ENCODE assay signal across 8 mouse cellular contexts in genomic region chr10:29361464-29362196, GRCm38 (mm10). TPM values are rescaled to one million over a fixed set of nuclear protein-coding genes. Genes with fewer than 3 reads are reported as not detected.
DNase-seq lines count a peak whose midpoint lies in the region; ATAC-seq and TF ChIP-seq lines count a peak whose summit lies in the region.

No protein-coding gene starts in this region.

- peak; percentile 59 for DNase-seq in 3T3-L1 (ENCODE audit: low read depth, low spot score)
- DNase-seq in adrenal gland, postnatal 36 days = peak; percentile 91 to 95
- DNase-seq in heart, adult 18-20 months = peak; percentile 91 to 93
- peak; percentile 93 for DNase-seq in kidney, adult 2 months
- DNase-seq in limb, embryonic 11.5 days (ENCODE audit: low spot score) = peak; percentile 88

- H3K27ac ChIP-seq in embryonic facial prominence, embryonic 12.5 days = peak overlapping the region; percentile 98
- H3K27ac ChIP-seq in kidney, adult 2 months (ENCODE audit: insufficient read depth, low read depth, low read length) = peak overlapping the region; percentile 89
- peak overlapping the region; percentile 91 for H3K27ac ChIP-seq in limb, embryonic 11.5 days (replicated peaks; ENCODE audit: low read depth, low read length)
- H3K27ac ChIP-seq in midbrain, embryonic 13.5 days = peak overlapping the region; percentile 100
- H3K27ac ChIP-seq in small intestine, adult 2 months (ENCODE audit: insufficient read depth, low read depth, low read length) = peak overlapping the region; percentile 93

- H3K4me2 ChIP-seq in embryonic facial prominence, embryonic 12.5 days (replicated peaks) = peak overlapping the region; percentile 71
- H3K4me2 ChIP-seq in limb, embryonic 11.5 days (ENCODE audit: low read depth, severe bottlenecking) = peak overlapping the region; percentile 59
- H3K4me2 ChIP-seq in midbrain, embryonic 13.5 days (replicated peaks) = peak overlapping the region; percentile 71

- peak overlapping the region; percentile 97 for H3K9ac ChIP-seq in embryonic facial prominence, embryonic 12.5 days
- peak overlapping the region; percentile 97 for H3K9ac ChIP-seq in limb, embryonic 11.5 days (ENCODE audit: low read length)
- peak overlapping the region; percentile 90 for H3K9ac ChIP-seq in midbrain, embryonic 13.5 days (replicated peaks)

- no peaks in the 10 kb centered on the region for H3K9me3 ChIP-seq in embryonic facial prominence, embryonic 12.5 days
- H3K9me3 ChIP-seq in limb, embryonic 11.5 days (ENCODE audit: control insufficient read depth, low read length) = no peaks in the 10 kb centered on the region
- H3K9me3 ChIP-seq in midbrain, embryonic 13.5 days = no peaks in the 10 kb centered on the region

- no peaks in the 10 kb centered on the region for H3K36me3 ChIP-seq in embryonic facial prominence, embryonic 12.5 days
- H3K36me3 ChIP-seq in kidney, adult 2 months (ENCODE audit: control insufficient read depth, insufficient read depth, low read length) = no peaks in the 10 kb centered on the region
- no peaks in the 10 kb centered on the region for H3K36me3 ChIP-seq in limb, embryonic 11.5 days (ENCODE audit: control insufficient read depth, insufficient read depth, low read length)
- no peaks in the 10 kb centered on the region for H3K36me3 ChIP-seq in midbrain, embryonic 13.5 days
- H3K36me3 ChIP-seq in small intestine, adult 2 months (ENCODE audit: control insufficient read depth, insufficient read depth, low read length) = 0 out of 2 replicates have a peak, but pooled peaks cover under 1% of the 10 kb centered on the region

- peak; percentile 54 for TF ChIP-seq POLR2A in kidney, adult 2 months (IDR thresholded peaks at IDR 0.05; ENCODE audit: low read depth, low read length)
- peak; percentile 88; the same call in 1 of the 2 replicates for TF ChIP-seq POLR2A in small intestine, adult 2 months (IDR thresholded peaks at IDR 0.05; ENCODE audit: low read depth, low read length)

- no peaks in the 10 kb centered on the region for H3K27me3 ChIP-seq in embryonic facial prominence, embryonic 12.5 days
- H3K27me3 ChIP-seq in kidney, adult 2 months (replicated peaks; ENCODE audit: control insufficient read depth, insufficient read depth, low read length) = no peaks in the 10 kb centered on the region
- no peaks in the 10 kb centered on the region for H3K27me3 ChIP-seq in limb, embryonic 11.5 days (ENCODE audit: control insufficient read depth, insufficient read depth, low read length)
- no peaks in the 10 kb centered on the region for H3K27me3 ChIP-seq in midbrain, embryonic 13.5 days
- H3K27me3 ChIP-seq in small intestine, adult 2 months (ENCODE audit: control insufficient read depth, insufficient read depth, low read length) = no peaks in the 10 kb centered on the region

- H3K4me1 ChIP-seq in embryonic facial prominence, embryonic 12.5 days = peaks cover 15% of the 10 kb centered on the region
- peaks cover 8% of the 10 kb centered on the region for H3K4me1 ChIP-seq in kidney, adult 2 months (ENCODE audit: control insufficient read depth, insufficient read depth, low read length)
- H3K4me1 ChIP-seq in limb, embryonic 11.5 days (ENCODE audit: control insufficient read depth, insufficient read depth, low read length) = peaks cover 6% of the 10 kb centered on the region; the same call in 1 of the 2 replicates
- H3K4me1 ChIP-seq in midbrain, embryonic 13.5 days (replicated peaks) = peaks cover 42% of the 10 kb centered on the region
- H3K4me1 ChIP-seq in small intestine, adult 2 months (ENCODE audit: control insufficient read depth, insufficient read depth, insufficient read length, low read length) = peaks cover 4% of the 10 kb centered on the region; the same call in 1 of the 2 replicates

- TF ChIP-seq CTCF in kidney, adult 2 months (conservative IDR thresholded peaks at IDR 0.05; ENCODE audit: insufficient read depth, insufficient read length, low read depth, low read length) = no peak
- TF ChIP-seq CTCF in small intestine, adult 2 months (IDR thresholded peaks at IDR 0.05; ENCODE audit: extremely low read depth, insufficient read length, insufficient replicate concordance, low read depth, low read length) = no peak

- peak; percentile 96 for ATAC-seq in embryonic facial prominence, embryonic 12.5 days (ENCODE audit: insufficient number of reproducible peaks, insufficient read depth, low FRiP score, low TSS enrichment)
- ATAC-seq in limb, embryonic 11.5 days (ENCODE audit: insufficient number of reproducible peaks, low FRiP score, low TSS enrichment, low read depth) = peak; percentile 97
- ATAC-seq in midbrain, embryonic 13.5 days = peak; percentile 98

- under 1% methylated on average over 68 of the region's 100 CpGs for WGBS in embryonic facial prominence, embryonic 12.5 days
- under 1% methylated on average over 96 of the region's 100 CpGs for WGBS in kidney, adult 2 months
- 0% methylated on average over 51 of the region's 100 CpGs for WGBS in limb, embryonic 11.5 days
- WGBS in midbrain, embryonic 13.5 days = under 1% methylated on average over 75 of the region's 100 CpGs
- WGBS in small intestine, adult 2 months = under 1% methylated on average over 95 of the region's 100 CpGs

- H3K4me3 ChIP-seq in embryonic facial prominence, embryonic 12.5 days = peak overlapping the region; percentile 74
- peak overlapping the region; percentile 96 for H3K4me3 ChIP-seq in kidney, adult 2 months (ENCODE audit: insufficient read depth, low read depth, low read length)
- peak overlapping the region; percentile 80 for H3K4me3 ChIP-seq in limb, embryonic 11.5 days (ENCODE audit: low read depth, low read length)
- H3K4me3 ChIP-seq in midbrain, embryonic 13.5 days (replicated peaks) = peak overlapping the region; percentile 91
- H3K4me3 ChIP-seq in small intestine, adult 2 months (ENCODE audit: low read depth, low read length) = peak overlapping the region; percentile 93

RNA-seq across cellular contexts. Expression of gene Rnf146, which starts 0.6 kb away (rescaled TPM):
- 10 to 100 TPM; 52.0 to 52.3 TPM for total RNA-seq in adrenal gland, postnatal 36 days (2021)
- polyA plus RNA-seq in embryonic facial prominence, embryonic 12.5 days (2016; fragmentation: Nextera tagmentation; extraction: Ambion mirVana) = 49.6 and 51.9 TPM in 2 replicates
- 10 to 100 TPM; 59.8 to 63.8 TPM for total RNA-seq in heart, adult 18-20 months (2021)
- 20.5 and 23.6 TPM in 2 replicates for polyA plus RNA-seq in kidney, adult 2 months (2012; rRNA removed)
- 53.2 and 57.2 TPM in 2 replicates for polyA plus RNA-seq in limb, embryonic 11.5 days (2014; fragmentation: Nextera tagmentation; extraction: Ambion mirVana)
- 93.3 and 106 TPM in 2 replicates for polyA plus RNA-seq in midbrain, embryonic 13.5 days (2015; fragmentation: Nextera tagmentation; extraction: Ambion mirVana)
- 4.3 and 9.1 TPM in 2 replicates for polyA plus RNA-seq in small intestine, adult 2 months (2012; rRNA removed)

RNA-seq across cellular contexts. Expression of gene Echdc1, which starts 48.7 kb away (rescaled TPM):
- total RNA-seq in adrenal gland, postnatal 36 days (2021) = 100 to 1,000 TPM; 131 to 149 TPM
- 17.2 and 19.7 TPM in 2 replicates for polyA plus RNA-seq in embryonic facial prominence, embryonic 12.5 days (2016; fragmentation: Nextera tagmentation; extraction: Ambion mirVana)
- 10 to 100 TPM; 48.2 to 56.6 TPM for total RNA-seq in heart, adult 18-20 months (2021)
- polyA plus RNA-seq in kidney, adult 2 months (2012; rRNA removed) = 15.3 and 24.4 TPM in 2 replicates
- polyA plus RNA-seq in limb, embryonic 11.5 days (2014; fragmentation: Nextera tagmentation; extraction: Ambion mirVana) = 19.7 and 22.5 TPM in 2 replicates
- polyA plus RNA-seq in midbrain, embryonic 13.5 days (2015; fragmentation: Nextera tagmentation; extraction: Ambion mirVana) = 21.0 and 22.1 TPM in 2 replicates
- polyA plus RNA-seq in small intestine, adult 2 months (2012; rRNA removed) = 0.29 and 0.80 TPM in 2 replicates

Comparison
In these comparisons a context has a peak if more than half of its experiments do, and no peak if none do; other contexts are left out.
1. Peak in every context shown above with its lines: DNase-seq, ATAC-seq, H3K4me3 ChIP-seq and H3K27ac ChIP-seq.